Mouse (Mus musculus) ES-Bruce4 (cell line): ENCODE measurements at regions not wholly inside any gene's neighbourhood (a gene's known extent, or its start where the extent isn't known, plus 50 kb on each side); places are given as distances from the start of the nearest gene placed in this dataset.

Experiments used
- CTCF ChIP-seq: IDR thresholded peaks from one replicate; pipeline ENCODE4 v1.8.1; 2011; ENCODE audit warnings: low read depth, low read length
- POLR2A ChIP-seq: IDR thresholded peaks from one replicate; pipeline ENCODE4 v1.8.1; 2011; ENCODE audit warnings: low read length; ENCODE audit not compliant: insufficient read depth

DNA sequence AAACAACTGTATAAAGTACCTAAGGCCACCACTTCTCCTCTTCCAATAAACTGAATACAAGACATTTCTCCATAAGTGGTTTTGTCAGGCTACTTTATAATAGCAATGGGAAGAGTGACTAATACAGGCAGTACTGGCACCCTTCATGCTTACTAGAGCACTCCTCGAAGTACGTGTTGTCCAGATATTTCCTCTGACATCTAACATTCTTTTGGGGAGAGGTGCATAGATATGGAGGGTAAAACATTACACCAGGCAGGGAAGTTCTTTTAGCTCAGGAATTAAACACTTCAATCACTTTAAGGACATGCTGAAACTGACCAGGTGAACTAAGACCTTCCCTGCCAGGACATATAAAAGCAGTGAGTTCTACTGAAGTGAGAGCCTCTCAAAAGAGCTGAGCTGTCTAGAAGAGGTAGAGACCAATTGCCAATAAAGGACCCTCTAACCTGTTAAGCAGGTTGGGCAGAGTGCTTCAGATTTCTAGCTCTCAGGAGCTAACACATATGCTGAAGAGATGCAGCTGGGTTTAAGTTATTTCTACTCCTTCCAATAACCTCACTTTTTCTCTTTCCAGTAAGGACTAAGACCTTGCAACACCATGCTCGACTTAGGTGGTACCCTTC is 318.7 kb upstream of the Robo2 start:
- TF ChIP-seq CTCF (no peak), POLR2A (no peak)
